Mouse (Mus musculus): ENCODE results near the gene Lrr1. TPM values are rescaled to one million over a fixed set of nuclear protein-coding genes. Genes with fewer than 3 reads are reported as not detected.

The Lrr1 gene
- total and polyA plus RNA-seq, 3 experiments, result 9.2 to 35.0 (median 23.8) TPM

- peak overlapping the region; percentile 25 to 75 (median 64) for H3K4me3 ChIP-seq (replicated peaks in 1 of 3; ENCODE audit: low read depth in 2 of 3, low read length in 2 of 3, poor library complexity in 1 of 3)
- peaks cover 20 to 46% of the 10 kb centered on the region in 2 experiments for H3K36me3 ChIP-seq (replicated peaks in 1 of 2; ENCODE audit: control insufficient read depth in 1 of 2, insufficient read depth in 1 of 2, low read length in 1 of 2)
- H3K9me3 ChIP-seq (replicated peaks; ENCODE audit: low read length), result no peaks in the 10 kb centered on the region
- TF ChIP-seq PAX5 (IDR thresholded peaks at IDR 0.05; ENCODE audit: low read length) (no peak), CHD1 (IDR thresholded peaks at IDR 0.05; ENCODE audit: low read depth, low read length) (peak; percentile 39)
- H3K27me3 ChIP-seq (replicated peaks), result no peaks in the 10 kb centered on the region
- peaks cover 55% of the 10 kb centered on the region for H3K79me2 ChIP-seq (replicated peaks; ENCODE audit: control insufficient read depth, extremely low read depth, insufficient read depth, poor library complexity, severe bottlenecking)
- dilution Hi-C loops (cut with MboI; ENCODE audit: extremely low pct_ligation_motif_present, extremely low pct_unique_long_range_greater_than_20kb, low sequenced_read_pairs) (no loop called here), in situ Hi-C loops (cut with MboI; ENCODE audit: low pct_ligation_motif_present, low pct_unique_long_range_greater_than_20kb, low sequenced_read_pairs) (no loop called here)
- H3K4me1 ChIP-seq (ENCODE audit: control insufficient read depth in 1 of 2, insufficient read depth in 2 of 2), result peaks cover 5 to 21% of the 10 kb centered on the region in 2 experiments; a peak in 3 of 4 replicates
- H3K27ac ChIP-seq (ENCODE audit: insufficient read depth, low read depth), result peak overlapping the region; percentile 25
- H3K4me2 ChIP-seq (ENCODE audit: insufficient read depth, low read depth, poor library complexity, severe bottlenecking), result peak overlapping the region; percentile 99
- peak overlapping the region; percentile 46 for H3K9ac ChIP-seq (ENCODE audit: insufficient read depth, low read depth)
- no peak for DNase-seq (ENCODE audit: extremely low read depth)
These were observed 18.3 kb downstream of the Lrr1 start for GRCm38 (mm10) chr12:69186811-69187471.

GRCm38 (mm10) chr12:69190074-69190473 lies 21.5 kb downstream of the Lrr1 start:
- no peaks in the 10 kb centered on the region for H3K9me3 ChIP-seq (replicated peaks; ENCODE audit: low read length)
- TF ChIP-seq ELF1 (IDR thresholded peaks at IDR 0.05; ENCODE audit: low read depth, low read length), result no peak
- no peak for TF ChIP-seq CHD1 (IDR thresholded peaks at IDR 0.05; ENCODE audit: low read depth, low read length)
- TF ChIP-seq ZC3H11A (IDR thresholded peaks at IDR 0.05; ENCODE audit: low read depth, low read length), result no peak
- no peak for TF ChIP-seq SIN3A (IDR thresholded peaks at IDR 0.05; ENCODE audit: low read length)
- no peak for TF ChIP-seq USF1 (IDR thresholded peaks at IDR 0.05; ENCODE audit: low read depth, low read length)
- TF ChIP-seq CHD2 (IDR thresholded peaks at IDR 0.05; ENCODE audit: low read length), result no peak
- TF ChIP-seq SMC3 (IDR thresholded peaks at IDR 0.05; ENCODE audit: low read depth, low read length), result no peak
- no peak for TF ChIP-seq MAZ (IDR thresholded peaks at IDR 0.05; ENCODE audit: low read depth, low read length)
- no peak for TF ChIP-seq ZMIZ1 (IDR thresholded peaks at IDR 0.05; ENCODE audit: low read depth, low read length)
- TF ChIP-seq ETS1 (conservative IDR thresholded peaks at IDR 0.05; ENCODE audit: low read depth, low read length), result no peak
- TF ChIP-seq MXI1 (IDR thresholded peaks at IDR 0.05; ENCODE audit: low read depth, low read length), result no peak
- no peak for TF ChIP-seq PAX5 (IDR thresholded peaks at IDR 0.05; ENCODE audit: low read length)
- TF ChIP-seq RAD21 (IDR thresholded peaks at IDR 0.05; ENCODE audit: low read depth, low read length), result no peak
- TF ChIP-seq BHLHE40 (IDR thresholded peaks at IDR 0.05; ENCODE audit: low read depth, low read length), result no peak
- TF ChIP-seq MEF2A (IDR thresholded peaks at IDR 0.05; ENCODE audit: borderline replicate concordance, low read depth, low read length), result no peak
- in situ Hi-C loops (cut with MboI; ENCODE audit: low pct_ligation_motif_present, low pct_unique_long_range_greater_than_20kb, low sequenced_read_pairs), result no loop called here
- H3K79me2 ChIP-seq (replicated peaks; ENCODE audit: control insufficient read depth, extremely low read depth, insufficient read depth, poor library complexity, severe bottlenecking), result peaks cover 51% of the 10 kb centered on the region
- peaks cover 19 to 49% of the 10 kb centered on the region in 2 experiments for H3K36me3 ChIP-seq (replicated peaks in 1 of 2; ENCODE audit: control insufficient read depth in 1 of 2, insufficient read depth in 1 of 2, low read length in 1 of 2)
- dilution Hi-C loops (cut with MboI; ENCODE audit: extremely low pct_ligation_motif_present, extremely low pct_unique_long_range_greater_than_20kb, low sequenced_read_pairs), result no loop called here
- no peak overlapping the region for H3K9ac ChIP-seq (ENCODE audit: insufficient read depth, low read depth)
- no peak overlapping the region for H3K27ac ChIP-seq (ENCODE audit: insufficient read depth, low read depth)
- no peak overlapping the region for H3K4me2 ChIP-seq (ENCODE audit: insufficient read depth, low read depth, poor library complexity, severe bottlenecking)
- H3K27me3 ChIP-seq (replicated peaks), result no peaks in the 10 kb centered on the region
- peaks cover 5 to 28% of the 10 kb centered on the region in 2 experiments; a peak in 3 of 4 replicates for H3K4me1 ChIP-seq (ENCODE audit: control insufficient read depth in 1 of 2, insufficient read depth in 2 of 2)
- DNase-seq (ENCODE audit: extremely low read depth), result no peak
- H3K4me3 ChIP-seq (replicated peaks in 1 of 3; ENCODE audit: low read depth in 2 of 3, low read length in 2 of 3, poor library complexity in 1 of 3), result no peak overlapping the region

Measured in CH12.LX (cell line).